Mouse (Mus musculus) lung, postnatal 25 days (tissue): ENCODE measurements at regions not wholly inside any gene's neighbourhood (a gene's known extent, or its start where the extent isn't known, plus 50 kb on each side); places are given as distances from the start of the nearest gene placed in this dataset.

Experiments used
- DNase-seq: peaks from one replicate; pipeline ENCODE4 v3.0.0; 2022; ENCODE audit warnings: low spot score

DNA sequence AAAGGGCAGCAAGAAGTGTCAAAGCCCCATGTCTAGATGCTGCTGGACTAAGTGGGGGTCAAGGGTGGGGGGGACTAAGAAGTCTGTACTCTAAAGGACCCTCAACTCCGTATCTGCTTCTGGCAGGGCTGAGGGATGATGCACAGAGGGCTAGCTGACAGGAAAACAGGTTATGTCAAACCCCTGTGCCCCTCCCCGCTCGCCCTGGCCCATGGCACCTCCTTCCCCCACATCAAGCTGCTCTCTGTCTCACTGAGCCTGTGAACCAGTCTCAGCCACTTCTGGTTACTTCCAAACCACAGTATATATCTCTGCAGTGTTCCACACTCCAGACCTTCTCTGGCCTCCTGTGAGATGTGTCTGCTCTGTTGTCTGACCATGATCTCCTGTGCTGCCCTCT is 63.8 kb upstream of the Ubl3 start:
- no peak for DNase-seq

DNA sequence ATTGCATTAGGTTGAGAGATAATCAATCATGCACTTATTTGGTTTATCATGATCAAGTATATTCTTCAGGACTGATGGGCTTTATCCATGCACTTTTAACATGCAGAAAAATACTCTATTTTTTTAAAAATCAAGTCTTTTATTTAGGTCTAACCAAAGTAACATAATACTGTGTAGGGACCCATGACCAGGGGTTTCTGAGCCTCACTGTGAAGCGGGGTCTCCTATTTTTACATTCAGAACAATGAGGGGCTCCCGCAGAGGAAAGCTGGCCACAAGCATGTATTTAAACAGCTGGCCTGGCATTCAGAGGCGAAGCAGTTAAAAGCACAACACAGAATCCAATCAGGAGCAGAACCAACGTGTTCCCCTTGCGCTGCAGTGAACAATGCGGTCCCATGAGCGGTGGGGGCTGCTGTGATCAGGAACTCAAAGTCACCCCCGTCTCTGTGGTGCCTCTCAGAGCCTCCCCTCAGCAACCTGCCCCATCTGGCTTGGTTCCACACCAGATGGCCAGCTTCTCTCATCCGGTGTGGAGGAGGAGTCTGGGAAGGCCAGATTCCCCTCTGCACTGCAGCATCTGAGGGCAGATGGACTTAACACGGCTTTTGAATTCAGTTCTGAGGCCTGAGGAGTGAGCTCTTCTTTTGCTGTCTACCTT is 63.2 kb upstream of the Ubl3 start:
- no peak for DNase-seq

DNA sequence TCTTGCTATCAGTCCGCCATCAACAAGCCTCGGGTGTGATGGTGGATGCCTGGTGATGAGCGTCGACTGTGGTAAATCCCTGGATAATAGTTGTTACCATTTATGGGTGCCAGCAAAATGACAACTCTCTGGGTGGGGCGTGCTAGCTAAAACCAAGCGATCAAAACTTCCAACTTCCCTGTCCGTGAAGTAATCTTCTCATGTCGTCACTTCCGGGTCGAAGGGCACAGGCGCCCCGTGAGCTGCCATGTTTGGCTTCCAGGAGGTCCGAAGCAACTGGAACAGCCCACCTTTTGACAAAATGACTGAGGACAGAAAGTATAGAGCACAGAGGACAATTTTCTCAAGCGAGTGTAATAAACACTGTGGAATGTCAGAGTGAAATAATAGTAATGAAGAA is 62.5 kb upstream of the Ubl3 start:
- no peak for DNase-seq

DNA sequence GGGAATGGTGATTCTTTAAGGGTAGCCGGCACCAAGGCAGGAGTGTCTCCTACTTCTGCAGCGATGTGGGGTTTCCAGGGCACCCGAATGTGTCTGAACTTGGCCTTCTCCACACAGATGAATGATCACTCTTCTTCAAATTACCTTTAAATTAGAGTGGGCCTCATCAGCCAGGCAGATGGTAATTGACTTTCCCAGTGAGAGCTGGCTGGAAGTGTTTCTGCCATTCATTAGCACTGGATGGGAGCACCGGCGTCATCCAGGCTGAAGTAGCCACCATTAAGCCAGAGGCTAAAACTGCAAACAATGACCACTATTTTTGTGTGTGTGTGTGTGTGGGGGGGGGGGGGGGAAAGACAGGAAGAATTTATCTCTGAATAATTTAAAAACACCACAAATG is 58.7 kb upstream of the Ubl3 start:
- no peak for DNase-seq

DNA sequence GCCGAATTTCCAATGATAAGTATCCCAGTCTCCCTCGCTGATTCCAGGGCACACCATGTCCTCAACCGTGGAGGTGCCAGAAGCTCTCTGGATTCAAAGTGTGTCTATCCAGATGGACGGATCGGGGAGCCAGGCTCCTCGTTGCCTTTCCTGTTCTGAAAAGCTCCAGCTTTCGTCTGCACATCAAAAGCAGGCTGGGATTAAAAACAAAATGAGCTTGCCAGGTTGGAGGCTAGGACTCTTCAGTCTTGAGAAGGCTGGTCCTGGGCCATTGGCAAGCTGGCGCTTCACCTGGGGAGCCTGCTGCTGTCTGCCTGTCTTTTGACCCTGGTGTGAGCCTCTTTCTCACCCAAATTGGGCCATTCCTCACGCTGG is 56.9 kb upstream of the Ubl3 start:
- DNase-seq, result no peak

DNA sequence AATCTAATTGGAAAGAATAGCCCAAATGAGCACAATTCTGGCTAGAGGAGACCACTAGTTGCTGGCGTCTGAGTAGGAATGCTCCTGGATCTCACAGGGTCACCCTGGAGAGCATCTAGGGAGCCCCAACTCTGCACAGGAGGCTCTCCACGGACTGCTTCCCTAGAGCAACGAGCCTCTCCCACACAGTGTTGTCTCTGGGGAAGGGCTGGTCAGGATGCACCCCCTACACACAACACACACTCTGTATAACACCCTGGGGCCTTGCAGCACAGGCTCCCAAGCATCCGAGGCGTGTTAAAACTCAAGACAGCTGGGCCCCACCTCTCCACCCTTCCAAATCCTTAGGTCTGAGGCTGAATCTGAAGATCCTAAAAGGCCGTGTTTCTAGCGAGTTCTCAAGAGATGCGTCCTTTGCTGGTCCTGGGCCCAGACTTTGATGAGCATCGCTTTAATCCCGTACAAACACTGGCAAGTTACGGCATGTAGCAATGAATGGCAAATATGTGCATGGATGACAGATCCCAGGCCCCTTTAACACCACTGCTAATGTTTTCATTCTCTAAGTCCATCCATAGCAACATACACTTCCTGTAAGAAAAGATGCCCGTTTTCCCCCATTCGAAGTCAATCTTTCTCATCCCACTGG is 56.4 kb upstream of the Ubl3 start:
- DNase-seq, result no peak

DNA sequence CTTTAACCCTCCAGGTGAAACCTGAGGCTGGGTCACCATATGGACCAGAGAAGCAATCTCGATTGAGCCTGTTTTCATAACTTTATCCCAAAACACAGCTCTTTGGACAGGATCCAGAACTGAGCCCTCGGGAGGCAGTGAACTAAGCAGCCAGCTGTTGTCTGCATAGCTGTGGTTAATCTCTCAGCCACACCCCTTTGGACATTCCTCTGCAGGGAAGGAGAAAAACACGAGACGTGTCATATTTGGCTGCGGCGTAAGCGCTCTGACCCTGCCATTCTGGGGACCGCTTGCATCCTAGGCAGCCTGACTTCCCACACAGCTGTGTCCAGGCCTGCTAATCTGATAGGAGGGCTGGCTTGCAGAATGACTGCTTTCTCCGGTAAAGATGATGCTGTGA is 55.6 kb upstream of the Ubl3 start:
- DNase-seq, result peak; percentile 74

DNA sequence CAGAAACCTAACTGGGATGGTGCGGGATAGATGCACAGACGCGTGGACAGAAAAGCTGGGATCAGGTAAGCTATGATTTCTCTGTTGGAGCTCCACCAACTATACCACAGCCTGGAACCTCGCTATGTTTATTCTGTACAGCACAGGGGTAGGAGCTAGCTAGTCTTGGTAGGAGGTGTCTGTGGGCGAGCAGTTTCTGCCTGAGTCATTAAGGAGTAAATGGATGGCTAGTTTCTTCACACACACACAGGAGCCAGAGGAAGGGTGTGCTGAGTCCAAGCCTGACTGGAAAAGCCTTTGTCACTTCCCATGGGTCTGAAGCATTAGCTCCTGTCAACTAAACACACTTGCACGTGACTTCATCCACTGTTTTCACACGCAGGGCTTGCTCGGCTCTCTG is 53.1 kb upstream of the Ubl3 start:
- no peak for DNase-seq
